Mouse (Mus musculus) left cerebral cortex, adult 8-10 months (tissue): ENCODE data around the gene Ywhah. TPM values are rescaled to one million over a fixed set of nuclear protein-coding genes. Genes with fewer than 3 reads are reported as not detected.
"Not testable (repeated sequence)": the region's sequence is repeated elsewhere in the genome, so short reads cannot be mapped to it uniquely, and the experiment has no call there.

Source experiments
- DNase-seq, 2 experiments: peaks; one replicate each; pipeline ENCODE4 v3.0.0; 2022; ENCODE audit warnings: low spot score in 2 of 2
- total RNA-seq, 4 experiments: library from RNA; stranded (reverse); gene quantifications; 2 replicates each; pipeline ENCODE4 v1.2.4; 2022

Gene Ywhah
- total RNA-seq, 4 experiments from 2014 or later, result 903 to 1,086 (median 994) TPM

- no peak for DNase-seq
These were observed 8.5 kb upstream of the Ywhah start for GRCm38 (mm10) chr5:33009818-33010812.

GRCm38 (mm10) chr5:33011132-33012106 is 7.2 kb upstream of the Ywhah start:
- no peak for DNase-seq

- no peak for DNase-seq
These were observed 4.5 kb upstream of the Ywhah start for GRCm38 (mm10) chr5:33014096-33014495.

- no peak for DNase-seq
These were observed 3.0 kb upstream of the Ywhah start for GRCm38 (mm10) chr5:33015579-33015978.

- DNase-seq, result no peak
These were observed 441 bp upstream of the Ywhah start for GRCm38 (mm10) chr5:33018189-33018560.

- DNase-seq, result no peak
These were observed 808 bp downstream of the Ywhah start for GRCm38 (mm10) chr5:33019426-33019821.

GRCm38 (mm10) chr5:33021622-33022021 is 3.0 kb downstream of the Ywhah start:
- DNase-seq, result no peak

GRCm38 (mm10) chr5:33023337-33023736 is 4.7 kb downstream of the Ywhah start:
- DNase-seq, result no peak

GRCm38 (mm10) chr5:33024474-33024873 is 5.9 kb downstream of the Ywhah start:
- no peak for DNase-seq

- DNase-seq, result no peak
These were observed 10.0 kb downstream of the Ywhah start for GRCm38 (mm10) chr5:33028656-33029055.

- DNase-seq, result no peak
These were observed 12.0 kb downstream of the Ywhah start for GRCm38 (mm10) chr5:33030425-33031175.

- no peak for DNase-seq
These were observed 13.6 kb downstream of the Ywhah start for GRCm38 (mm10) chr5:33032036-33032773.

- peak in 1 of 2 experiments; percentile 56 for DNase-seq
These were observed 14.5 kb downstream of the Ywhah start for GRCm38 (mm10) chr5:33033121-33033520.

- DNase-seq, result not testable (repeated sequence)
These were observed 15.0 kb downstream of the Ywhah start for GRCm38 (mm10) chr5:33033633-33034032.

- no peak for DNase-seq
These were observed 15.5 kb downstream of the Ywhah start for GRCm38 (mm10) chr5:33034100-33034499.

GRCm38 (mm10) chr5:33034916-33035315 is 16.3 kb downstream of the Ywhah start:
- no peak for DNase-seq

- no peak for DNase-seq
These were observed 20.3 kb downstream of the Ywhah start for GRCm38 (mm10) chr5:33038656-33039509.

- DNase-seq, result no peak
These were observed 20.9 kb downstream of the Ywhah start for GRCm38 (mm10) chr5:33039510-33039911.

GRCm38 (mm10) chr5:33040735-33041134 is 22.1 kb downstream of the Ywhah start:
- not testable (repeated sequence) for DNase-seq
